Mouse (Mus musculus) kidney, embryonic 14.5 days (tissue): ENCODE measurements around the gene Tbx4. TPM values are rescaled to one million over a fixed set of nuclear protein-coding genes. Genes with fewer than 3 reads are reported as not detected.
A peak's percentile ranks its signal among the peaks of the same experiment; 100 is the strongest.

Source experiments
- ATAC-seq: fragments of 200-750 bp; cut with Nextera tagmentation; 2 replicates; pipeline ENCODE4 v1.8.0; 2017; ENCODE audit warnings: moderate number of reproducible peaks, mild to moderate bottlenecking, moderate TSS enrichment, moderate library complexity; ENCODE audit not compliant: low FRiP score, low TSS enrichment
- H3K27ac ChIP-seq: fragments of 300-500 bp; sonication (generic); 2 replicates; pipeline ENCODE4 v1.5.1; 2014; ENCODE audit warnings: low read depth, mild to moderate bottlenecking, low read length, moderate library complexity, mixed read lengths
- H3K27me3 ChIP-seq: fragments of 300-500 bp; sonication (generic); 2 replicates; pipeline ENCODE4 v1.6.1; 2014; ENCODE audit warnings: mild to moderate bottlenecking, low read length; ENCODE audit not compliant: control insufficient read depth, insufficient read depth
- H3K36me3 ChIP-seq: fragments of 300-500 bp; sonication (generic); 2 replicates; pipeline ENCODE4 v1.6.1; 2014; ENCODE audit warnings: low read length, mixed read lengths; ENCODE audit not compliant: control insufficient read depth, insufficient read depth
- H3K4me1 ChIP-seq: fragments of 300-500 bp; sonication (generic); 2 replicates; pipeline ENCODE4 v1.6.1; 2014; ENCODE audit warnings: low read length, mixed read lengths; ENCODE audit not compliant: control insufficient read depth, insufficient read depth
- H3K4me2 ChIP-seq: fragments of 300-500 bp; sonication (generic); replicated peaks from 2 replicates; pipeline ENCODE4 v1.6.1; 2014; ENCODE audit warnings: low read depth, mild to moderate bottlenecking, low read length
- H3K4me3 ChIP-seq: fragments of 300-500 bp; sonication (generic); 2 replicates; pipeline ENCODE4 v1.5.1; 2014; ENCODE audit warnings: mild to moderate bottlenecking, low read length
- H3K9ac ChIP-seq: fragments of 300-500 bp; sonication (generic); 2 replicates; pipeline ENCODE4 v1.6.1; 2014; ENCODE audit warnings: low read depth, mild to moderate bottlenecking, low read length, moderate library complexity
- H3K9me3 ChIP-seq: fragments of 300-500 bp; sonication (generic); 2 replicates; pipeline ENCODE4 v1.6.1; 2016; ENCODE audit warnings: low read length; ENCODE audit not compliant: control insufficient read depth
- WGBS: fragments of 180-500 bp; shearing (Covaris S2); extraction: QIAGEN DNeasy Blood & Tissue Kit; methylation state at CpG from one replicate; pipeline ENCODE4 v1.1.7; 2014; 5-methylcytosine and 5-hydroxymethylcytosine counted together
- polyA plus RNA-seq: library from polyadenylated mRNA; unstranded; fragments of >200 nt; fragmentation: Nextera tagmentation; extraction: Ambion mirVana; gene quantifications from 2 replicates; pipeline ENCODE4 v1.2.1, GENCODE M21; 2014

The Tbx4 gene
- polyA plus RNA-seq, 1 experiment from 2014 or later: not detected

DNA sequence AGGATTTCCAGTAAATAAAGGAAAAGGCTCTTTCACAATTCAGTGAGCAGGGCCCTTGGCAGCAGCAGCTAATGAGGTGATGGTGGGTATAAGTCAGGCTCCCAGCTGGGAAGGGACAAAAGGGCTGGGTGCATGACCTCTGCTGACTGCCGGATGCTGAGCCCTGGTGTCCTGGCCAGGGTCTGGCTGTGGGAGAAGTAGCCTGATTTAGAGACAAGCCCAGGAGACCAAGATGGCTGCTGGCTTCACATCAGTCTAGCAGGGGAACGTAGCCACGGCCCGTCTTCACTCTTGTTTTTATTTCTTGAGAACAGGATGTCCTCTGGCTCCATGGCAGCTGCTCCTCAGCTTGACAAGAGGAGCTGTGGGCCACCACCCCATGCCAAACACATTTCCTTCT is 39.7 kb upstream of the Tbx4 start:
- Histone ChIP-seq H3K27me3 (no peaks in the 10 kb centered on the region), H3K4me1 (peaks cover 16% of the 10 kb centered on the region), H3K4me2 (no peak overlapping the region), H3K4me3 (no peak overlapping the region), H3K9me3 (no peaks in the 10 kb centered on the region), H3K27ac (no peak overlapping the region), H3K36me3 (0 out of 2 replicates have a peak, but pooled peaks cover 4% of the 10 kb centered on the region), H3K9ac (no peak overlapping the region)
- 38% methylated on average over 4 of the region's 4 CpGs for WGBS
- no peak for ATAC-seq

DNA sequence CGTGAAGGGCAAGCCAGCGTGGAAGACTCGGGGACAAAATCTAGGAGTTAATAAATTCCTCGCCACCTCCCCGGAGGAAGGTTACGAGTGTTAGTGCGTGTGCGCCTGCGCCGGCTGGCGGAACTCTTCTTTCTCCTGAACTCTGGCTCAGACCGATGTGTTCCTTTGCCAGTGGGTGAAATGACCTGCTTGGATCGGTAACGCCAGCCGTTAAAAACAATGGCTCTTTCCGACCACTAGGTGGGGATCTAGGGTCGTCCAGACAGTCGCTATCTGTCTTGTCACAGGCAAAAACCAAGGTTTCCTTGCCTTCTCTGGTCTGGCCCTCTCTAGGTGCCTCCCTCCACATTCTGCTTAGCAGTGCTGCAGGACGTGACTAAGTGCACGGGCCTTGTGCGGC is 37.2 kb upstream of the Tbx4 start:
- H3K4me3 ChIP-seq: peak overlapping the region; percentile 25; the same call in 1 of the 2 replicates
- no peaks in the 10 kb centered on the region for H3K9me3 ChIP-seq
- H3K27ac ChIP-seq: no peak overlapping the region
- ATAC-seq: peak; percentile 56; the same call in 1 of the 2 replicates
- 2% methylated on average over 21 of the region's 21 CpGs for WGBS
- H3K4me2 ChIP-seq: peak overlapping the region; percentile 48
- no peak overlapping the region; the same call in none of the 2 replicates for H3K9ac ChIP-seq
- H3K4me1 ChIP-seq: peaks cover 6% of the 10 kb centered on the region
- H3K36me3 ChIP-seq: no peaks in the 10 kb centered on the region
- no peaks in the 10 kb centered on the region for H3K27me3 ChIP-seq

GRCm38 (mm10) chr11:85850233-85850632 is 36.0 kb upstream of the Tbx4 start, which contains the start of gene Gm11444:
Gm11444 (minus strand) TSS chr11:85850333.
- 87% methylated on average over 6 of the region's 6 CpGs for WGBS
- Histone ChIP-seq H3K27me3 (no peaks in the 10 kb centered on the region), H3K4me3 (no peak within 1 kb of the TSS), H3K9me3 (no peaks in the 10 kb centered on the region), H3K4me2 (peak within 1 kb of the TSS; percentile 48; the same call in 1 of the 2 replicates), H3K36me3 (no peaks in the 10 kb centered on the region), H3K9ac (no peak within 1 kb of the TSS), H3K4me1 (peaks cover 1% of the 10 kb centered on the region), H3K27ac (no peak within 1 kb of the TSS)
- ATAC-seq: no peak

GRCm38 (mm10) chr11:85850758-85851157 is 35.5 kb upstream of the Tbx4 start:
- 53% methylated on average over 6 of the region's 6 CpGs for WGBS
- H3K36me3 ChIP-seq: no peaks in the 10 kb centered on the region
- H3K9ac ChIP-seq: no peak overlapping the region
- H3K27me3 ChIP-seq: no peaks in the 10 kb centered on the region
- ATAC-seq: no peak
- no peak overlapping the region for H3K4me2 ChIP-seq
- no peak overlapping the region for H3K27ac ChIP-seq
- H3K4me1 ChIP-seq: no peaks in the 10 kb centered on the region; the same call in 1 of the 2 replicates
- H3K4me3 ChIP-seq: no peak overlapping the region
- no peaks in the 10 kb centered on the region for H3K9me3 ChIP-seq

DNA sequence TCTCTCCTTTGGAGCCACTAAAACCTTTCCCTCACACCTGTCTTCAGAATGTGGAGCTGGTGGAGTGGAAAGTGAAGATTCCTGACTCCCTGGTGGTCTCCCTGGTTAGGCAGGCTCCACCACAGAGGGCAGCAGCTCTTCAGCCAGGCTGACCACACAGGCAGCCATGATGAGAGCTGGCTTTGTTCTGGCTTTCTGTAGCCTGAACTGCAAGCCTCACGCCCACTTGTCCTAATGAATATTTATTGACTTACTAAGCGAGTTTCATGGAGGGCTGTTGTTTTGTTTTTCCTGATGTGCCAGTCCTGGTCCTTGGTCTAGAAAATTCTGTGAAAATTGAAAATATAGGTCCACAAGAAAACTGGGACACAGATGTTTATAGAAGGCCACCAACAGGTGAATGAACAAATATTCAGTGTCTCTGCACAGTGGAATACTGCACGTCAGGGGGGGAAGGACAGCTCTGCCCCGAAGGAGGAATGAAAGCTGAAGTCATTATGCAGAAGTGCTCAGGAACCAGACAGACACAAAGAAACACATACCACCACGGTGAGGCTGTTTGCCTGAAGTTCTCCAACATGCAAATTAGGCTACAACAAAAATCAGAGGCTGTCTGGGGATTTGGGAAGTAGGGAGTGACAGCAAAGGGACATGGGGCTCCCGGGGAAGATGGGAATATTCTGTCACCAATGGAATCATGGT is 28.1 kb upstream of the Tbx4 start:
- 25% methylated on average over 6 of the region's 6 CpGs for WGBS
- Histone ChIP-seq H3K4me1 (no peaks in the 10 kb centered on the region), H3K27ac (no peak overlapping the region), H3K4me2 (no peak overlapping the region), H3K4me3 (no peak overlapping the region), H3K9ac (no peak overlapping the region), H3K27me3 (no peaks in the 10 kb centered on the region), H3K9me3 (no peaks in the 10 kb centered on the region), H3K36me3 (no peaks in the 10 kb centered on the region)
- ATAC-seq: no peak

DNA sequence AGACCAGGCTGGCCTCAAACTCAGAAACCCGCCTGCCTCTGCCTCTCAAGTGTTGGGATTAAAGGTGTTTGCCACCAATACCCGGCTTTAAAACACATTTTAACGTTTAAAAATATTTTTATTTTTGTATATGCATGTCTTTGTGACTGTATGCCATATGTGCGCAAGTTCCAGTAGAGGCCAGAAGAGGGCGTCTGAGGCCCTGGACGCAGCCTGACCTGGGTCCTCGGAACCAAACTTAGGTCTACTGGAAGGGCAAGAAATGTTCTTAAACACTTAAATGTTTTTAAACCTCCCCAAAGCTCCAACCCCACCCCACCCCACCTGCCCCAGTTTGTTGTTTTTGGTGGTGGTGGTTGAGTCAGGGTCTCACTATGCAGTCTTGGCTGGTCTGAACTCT is 21.9 kb upstream of the Tbx4 start:
- Histone ChIP-seq H3K36me3 (no peaks in the 10 kb centered on the region), H3K9me3 (no peaks in the 10 kb centered on the region), H3K27me3 (no peaks in the 10 kb centered on the region), H3K4me3 (no peak overlapping the region), H3K9ac (no peak overlapping the region), H3K4me1 (no peaks in the 10 kb centered on the region), H3K4me2 (no peak overlapping the region), H3K27ac (no peak overlapping the region)
- 42% methylated on average over 7 of the region's 7 CpGs for WGBS
- no peak for ATAC-seq

DNA sequence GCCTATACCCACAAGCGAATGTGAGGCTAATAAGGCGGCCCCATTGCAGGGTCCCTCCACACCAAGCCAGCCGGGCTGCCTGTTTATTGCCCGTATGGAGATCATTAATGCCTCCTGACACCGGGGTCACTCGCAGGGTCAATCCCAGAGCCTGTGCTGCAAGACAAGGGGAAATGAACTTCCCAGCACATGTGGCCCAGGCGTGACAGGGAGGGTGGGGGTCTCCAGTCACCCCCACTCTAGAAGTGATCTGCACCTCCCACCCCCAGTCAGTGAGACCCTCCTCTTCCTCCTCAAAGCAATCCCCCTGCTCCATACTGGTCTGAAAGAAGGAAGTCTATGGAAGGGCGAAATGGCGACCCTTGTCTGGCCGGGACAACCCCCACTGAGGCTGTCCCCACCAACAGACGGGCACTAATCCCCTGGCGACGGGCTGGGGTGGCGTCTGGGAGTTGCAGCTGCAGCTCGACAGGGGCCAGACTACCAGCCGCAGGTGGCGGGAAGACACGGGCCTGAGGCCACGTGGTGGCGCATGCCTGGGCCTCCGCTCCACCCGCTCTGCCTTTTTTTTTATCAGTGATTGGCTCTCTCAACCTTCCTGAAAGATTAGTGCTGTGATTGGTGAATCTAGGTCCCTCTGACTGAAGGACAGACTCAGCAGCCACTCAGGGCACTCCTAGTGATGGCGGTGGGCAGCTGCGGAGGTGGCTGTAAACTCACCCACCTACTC is 10.0 kb upstream of the Tbx4 start:
- H3K4me2 ChIP-seq: no peak overlapping the region
- ATAC-seq: no peak
- peaks cover 4% of the 10 kb centered on the region; the same call in 1 of the 2 replicates for H3K27me3 ChIP-seq
- 48% methylated on average over 24 of the region's 24 CpGs for WGBS
- no peak overlapping the region for H3K9ac ChIP-seq
- H3K27ac ChIP-seq: no peak overlapping the region
- no peaks in the 10 kb centered on the region for H3K36me3 ChIP-seq
- H3K9me3 ChIP-seq: no peaks in the 10 kb centered on the region
- H3K4me3 ChIP-seq: no peak overlapping the region
- no peaks in the 10 kb centered on the region for H3K4me1 ChIP-seq

GRCm38 (mm10) chr11:85884498-85884897 is 1.7 kb upstream of the Tbx4 start:
- no peaks in the 10 kb centered on the region for H3K9me3 ChIP-seq
- WGBS: 64% methylated on average over 4 of the region's 4 CpGs
- no peak overlapping the region for H3K9ac ChIP-seq
- peaks cover 60% of the 10 kb centered on the region for H3K27me3 ChIP-seq
- H3K4me2 ChIP-seq: no peak overlapping the region
- H3K4me1 ChIP-seq: no peaks in the 10 kb centered on the region
- H3K27ac ChIP-seq: no peak overlapping the region
- no peak for ATAC-seq
- H3K4me3 ChIP-seq: no peak overlapping the region
- H3K36me3 ChIP-seq: no peaks in the 10 kb centered on the region

DNA sequence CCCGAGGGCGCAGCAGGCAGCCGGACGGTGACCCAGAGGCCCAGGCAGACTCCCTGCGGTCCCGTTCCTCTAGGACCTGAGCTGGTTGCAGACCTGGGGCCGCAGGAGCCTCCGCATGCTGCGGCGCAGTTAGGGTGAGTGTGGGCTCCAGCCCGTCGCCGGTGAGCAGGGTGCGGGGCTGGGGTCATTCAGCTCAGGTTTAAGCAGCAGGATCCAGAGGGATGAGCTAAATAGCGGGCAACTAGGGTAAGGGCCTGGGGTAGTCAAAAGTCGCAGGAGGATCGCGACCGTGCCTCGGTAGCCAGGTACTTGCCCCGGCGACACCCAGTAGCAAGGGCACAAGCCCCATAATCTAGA is 185 bp downstream of the Tbx4 start:
- no peaks in the 10 kb centered on the region for H3K9me3 ChIP-seq
- no peak overlapping the region for H3K9ac ChIP-seq
- no peak overlapping the region for H3K4me2 ChIP-seq
- H3K36me3 ChIP-seq: no peaks in the 10 kb centered on the region
- H3K27ac ChIP-seq: no peak overlapping the region
- 4% methylated on average over 20 of the region's 22 CpGs for WGBS
- H3K27me3 ChIP-seq: peaks cover 75% of the 10 kb centered on the region
- H3K4me3 ChIP-seq: no peak overlapping the region
- no peaks in the 10 kb centered on the region for H3K4me1 ChIP-seq
- no peak for ATAC-seq
